In genomic region chr7:25288721-25289120, GRCm38 (mm10) we compare ENCODE assay signal across 28 mouse cellular contexts. TPM values are rescaled to one million over a fixed set of nuclear protein-coding genes. Genes with fewer than 3 reads are reported as not detected.
DNase-seq lines count a peak whose midpoint lies in the region; ATAC-seq and TF ChIP-seq lines count a peak whose summit lies in the region.
"Had no signal": no experiment of that assay in that cellular context is flagged by ENCODE, and none has a peak within 500 bp of the region (broad histone marks: within the 10 kb centered on the region; RNA-seq: fewer than 3 reads in every experiment).

No protein-coding gene starts in this region.

- H3K36me3 ChIP-seq in hindbrain, embryonic 13.5 days: peaks cover 91% of the 10 kb centered on the region
- peaks cover 79% of the 10 kb centered on the region for H3K36me3 ChIP-seq in hindbrain, postnatal 0 days (ENCODE audit: insufficient read depth, low read length)
- peaks cover 76% of the 10 kb centered on the region for H3K36me3 ChIP-seq in thymus, adult 2 months (ENCODE audit: control insufficient read depth, insufficient read depth, low read length)

- intact Hi-C loops in gastrocnemius, postnatal 36 days (cut with DNase I): no loop called here
- intact Hi-C loops in gastrocnemius, adult 2 months (cut with DNase I): no loop called here

- H3K4me1 ChIP-seq in hindbrain, embryonic 13.5 days (replicated peaks): peaks cover 50% of the 10 kb centered on the region
- H3K4me1 ChIP-seq in hindbrain, postnatal 0 days (ENCODE audit: insufficient read depth, low read length): peaks cover 12% of the 10 kb centered on the region; the same call in 1 of the 2 replicates
- peaks cover 7% of the 10 kb centered on the region for H3K4me1 ChIP-seq in thymus, adult 2 months (replicated peaks; ENCODE audit: control insufficient read depth, insufficient read depth, low read length)

- no peak overlapping the region for H3K9ac ChIP-seq in hindbrain, embryonic 13.5 days
- no peak overlapping the region for H3K9ac ChIP-seq in hindbrain, postnatal 0 days (replicated peaks; ENCODE audit: low read length)
- H3K9ac ChIP-seq: forebrain, embryonic 13.5 days; heart, embryonic 13.5 days; hindbrain, embryonic 14.5 days; intestine, embryonic 15.5 days had no signal

- TF ChIP-seq POLR2A in thymus, adult 2 months (IDR thresholded peaks at IDR 0.05; ENCODE audit: control insufficient read depth, extremely low read depth, insufficient read depth, low read length, poor library complexity): no peak

- no peak overlapping the region for H3K4me3 ChIP-seq in gastrocnemius, adult 2 months
- no peak overlapping the region for H3K4me3 ChIP-seq in hindbrain, embryonic 13.5 days
- no peak overlapping the region for H3K4me3 ChIP-seq in hindbrain, postnatal 0 days (ENCODE audit: low read length)
- H3K4me3 ChIP-seq in thymus, adult 2 months (ENCODE audit: control insufficient read depth, insufficient read depth, low read length): no peak overlapping the region
- H3K4me3 ChIP-seq: forebrain, embryonic 10.5 days; forebrain, embryonic 13.5 days; heart, adult 2 months; heart, embryonic 10.5 days; heart, embryonic 13.5 days; intestine, embryonic 15.5 days had no signal

- no peak for ATAC-seq in hindbrain, embryonic 13.5 days (ENCODE audit: low FRiP score)
- no peak for ATAC-seq in hindbrain, postnatal 0 days
- ATAC-seq: forebrain, embryonic 13.5 days; forebrain, embryonic 16.5 days; intestine, embryonic 15.5 days had no signal

- H3K27ac ChIP-seq in gastrocnemius, adult 2 months: no peak overlapping the region
- 0 out of 2 replicates have a peak overlapping the region, but pooled peaks have one; percentile 35 for H3K27ac ChIP-seq in hindbrain, embryonic 13.5 days
- no peak overlapping the region for H3K27ac ChIP-seq in hindbrain, postnatal 0 days
- H3K27ac ChIP-seq in thymus, adult 2 months (ENCODE audit: control insufficient read depth, insufficient read depth, low read length): no peak overlapping the region
- H3K27ac ChIP-seq: forebrain, embryonic 10.5 days; forebrain, embryonic 13.5 days; heart, adult 2 months; heart, embryonic 10.5 days; heart, embryonic 13.5 days; hindbrain, embryonic 14.5 days; intestine, embryonic 15.5 days had no signal

- peak; percentile 2 to 18 for DNase-seq in gastrocnemius, postnatal 36 days
- DNase-seq in gastrocnemius, adult 2 months: no peak
- DNase-seq in hindbrain, postnatal 0 days (ENCODE audit: low spot score): no peak
- DNase-seq in thymus, adult 2 months: peak; percentile 2
- no peak for DNase-seq in thymus, postnatal 36 days
- no peak for DNase-seq in left cerebral cortex, adult 8-10 months (ENCODE audit: low spot score in 2 of 2)
- DNase-seq: adrenal gland, adult 2 months; cerebellum, adult 11 months; cerebellum, adult 2 months; cerebellum, adult 9-11 months; gastrocnemius, postnatal 14 days; heart, adult 2 months had no signal

- H3K4me2 ChIP-seq in hindbrain, embryonic 13.5 days: no peak overlapping the region
- H3K4me2 ChIP-seq in hindbrain, postnatal 0 days (ENCODE audit: low read depth, low read length): no peak overlapping the region
- H3K4me2 ChIP-seq: forebrain, embryonic 13.5 days; heart, embryonic 13.5 days; hindbrain, embryonic 14.5 days; intestine, embryonic 15.5 days had no signal

- TF ChIP-seq CTCF in gastrocnemius, adult 2 months (IDR thresholded peaks at IDR 0.05): no peak
- TF ChIP-seq CTCF in hindbrain, postnatal 0 days (IDR thresholded peaks at IDR 0.05; ENCODE audit: low read depth): no peak
- no peak for TF ChIP-seq CTCF in thymus, adult 2 months (IDR thresholded peaks at IDR 0.05; ENCODE audit: borderline replicate concordance, control insufficient read depth, extremely low read depth, insufficient read depth, low read length, poor library complexity)

- no peaks in the 10 kb centered on the region for H3K27me3 ChIP-seq in hindbrain, embryonic 13.5 days
- no peaks in the 10 kb centered on the region for H3K27me3 ChIP-seq in hindbrain, postnatal 0 days (ENCODE audit: insufficient read depth, low read length)
- H3K27me3 ChIP-seq in thymus, adult 2 months (ENCODE audit: control insufficient read depth, insufficient read depth, low read length): no peaks in the 10 kb centered on the region
- H3K27me3 ChIP-seq: forebrain, embryonic 13.5 days; heart, embryonic 13.5 days; intestine, embryonic 15.5 days had no signal

- H3K9me3 ChIP-seq in hindbrain, embryonic 13.5 days: no peaks in the 10 kb centered on the region
- no peaks in the 10 kb centered on the region for H3K9me3 ChIP-seq in hindbrain, postnatal 0 days (ENCODE audit: low read length)
- H3K9me3 ChIP-seq: forebrain, embryonic 13.5 days; heart, embryonic 10.5 days; heart, embryonic 13.5 days; intestine, embryonic 15.5 days had no signal

- 93% methylated on average over 3 of the region's 3 CpGs for whole genome bisulfite sequencing in hindbrain, embryonic 13.5 days
- 86% methylated on average over 3 of the region's 3 CpGs for WGBS in hindbrain, postnatal 0 days
- 95% methylated on average over 3 of the region's 3 CpGs for WGBS in thymus, adult 2 months

RNA-seq across cellular contexts. Expression of gene Pafah1b3, which starts 9.1 kb away (rescaled TPM):
- 1 to 10 TPM in 1 of 2 experiments, under 1 TPM in 1; 0.86 to 1.3 TPM for total RNA-seq in gastrocnemius, postnatal 36 days (2021)
- total RNA-seq in gastrocnemius, adult 2 months (2021): under 1 TPM; 0.38 to 0.86 TPM
- polyA plus RNA-seq in hindbrain, embryonic 13.5 days (2015; fragmentation: Nextera tagmentation; extraction: Ambion mirVana): 619 and 632 TPM in 2 replicates
- total RNA-seq in hindbrain, postnatal 0 days (2014; rRNA removed): 534 and 592 TPM in 2 replicates
- 469 and 484 TPM in 2 replicates for polyA plus RNA-seq in hindbrain, postnatal 0 days (2015; fragmentation: Nextera tagmentation; extraction: Ambion mirVana)
- 138 and 140 TPM in 2 replicates for polyA plus RNA-seq in thymus, adult 2 months (2012; rRNA removed)
- total RNA-seq in left cerebral cortex, adult 8-10 months (2022): 10 to 100 TPM; 29.5 to 38.7 (median 32.2) TPM

RNA-seq across cellular contexts. Expression of gene Prr19, which starts 12.5 kb away (rescaled TPM):
- not detected for total RNA-seq in gastrocnemius, postnatal 36 days (2021)
- not detected for total RNA-seq in gastrocnemius, adult 2 months (2021)
- 2.3 TPM in 2 replicates for polyA plus RNA-seq in hindbrain, embryonic 13.5 days (2015; fragmentation: Nextera tagmentation; extraction: Ambion mirVana)
- 0.93 and 1.4 TPM in 2 replicates for total RNA-seq in hindbrain, postnatal 0 days (2014; rRNA removed)
- polyA plus RNA-seq in hindbrain, postnatal 0 days (2015; fragmentation: Nextera tagmentation; extraction: Ambion mirVana): 3.1 and 3.6 TPM in 2 replicates
- polyA plus RNA-seq in thymus, adult 2 months (2012; rRNA removed): 0.08 TPM in 1 of 2 replicates, not detected in the other
- total RNA-seq in left cerebral cortex, adult 8-10 months (2022): not detected
- total RNA-seq: adrenal gland, adult 2 months; adrenal gland, postnatal 14 days; adrenal gland, postnatal 4 days; common myeloid progenitor, adult 5-6 weeks; gastrocnemius, adult 18-20 months; gastrocnemius, postnatal 14 days; heart, adult 2 months; heart, postnatal 14 days; hematopoietic stem cell, adult 5-6 weeks had no signal
- polyA plus RNA-seq: adrenal gland, adult 2 months; heart, adult 2 months; heart, embryonic 16.5 days had no signal

RNA-seq across cellular contexts. Expression of gene Tmem145, which starts 17.2 kb away (rescaled TPM):
- not detected for total RNA-seq in gastrocnemius, postnatal 36 days (2021)
- not detected for total RNA-seq in gastrocnemius, adult 2 months (2021)
- 49.5 and 50.6 TPM in 2 replicates for polyA plus RNA-seq in hindbrain, embryonic 13.5 days (2015; fragmentation: Nextera tagmentation; extraction: Ambion mirVana)
- 56.6 and 88.3 TPM in 2 replicates for total RNA-seq in hindbrain, postnatal 0 days (2014; rRNA removed)
- 104 and 106 TPM in 2 replicates for polyA plus RNA-seq in hindbrain, postnatal 0 days (2015; fragmentation: Nextera tagmentation; extraction: Ambion mirVana)
- polyA plus RNA-seq in thymus, adult 2 months (2012; rRNA removed): 0.08 and 0.13 TPM in 2 replicates
- 10 to 100 TPM; 40.7 to 46.5 (median 42.0) TPM for total RNA-seq in left cerebral cortex, adult 8-10 months (2022)
- total RNA-seq: common myeloid progenitor, adult 5-6 weeks; gastrocnemius, adult 18-20 months; gastrocnemius, postnatal 14 days; heart, adult 2 months; heart, postnatal 14 days; hematopoietic stem cell, adult 5-6 weeks had no signal
- polyA plus RNA-seq: gonadal fat pad, adult 2 months had no signal

RNA-seq across cellular contexts. Expression of gene Cic, which starts 21.2 kb away (rescaled TPM):
- total RNA-seq in gastrocnemius, postnatal 36 days (2021): 10 to 100 TPM; 31.4 to 37.6 TPM
- 10 to 100 TPM; 37.0 to 40.4 TPM for total RNA-seq in gastrocnemius, adult 2 months (2021)
- 36.9 and 42.4 TPM in 2 replicates for polyA plus RNA-seq in hindbrain, embryonic 13.5 days (2015; fragmentation: Nextera tagmentation; extraction: Ambion mirVana)
- 153 and 155 TPM in 2 replicates for total RNA-seq in hindbrain, postnatal 0 days (2014; rRNA removed)
- polyA plus RNA-seq in hindbrain, postnatal 0 days (2015; fragmentation: Nextera tagmentation; extraction: Ambion mirVana): 28.2 and 30.6 TPM in 2 replicates
- polyA plus RNA-seq in thymus, adult 2 months (2012; rRNA removed): 270 and 297 TPM in 2 replicates
- total RNA-seq in left cerebral cortex, adult 8-10 months (2022): 100 to 1,000 TPM; 196 to 238 (median 227) TPM

RNA-seq across cellular contexts. Expression of gene Megf8, which starts 28.2 kb away (rescaled TPM):
- total RNA-seq in gastrocnemius, postnatal 36 days (2021): 10 to 100 TPM; 16.3 to 16.6 TPM
- 10 to 100 TPM; 16.9 to 19.6 TPM for total RNA-seq in gastrocnemius, adult 2 months (2021)
- 18.7 and 20.4 TPM in 2 replicates for polyA plus RNA-seq in hindbrain, embryonic 13.5 days (2015; fragmentation: Nextera tagmentation; extraction: Ambion mirVana)
- 104 and 105 TPM in 2 replicates for total RNA-seq in hindbrain, postnatal 0 days (2014; rRNA removed)
- polyA plus RNA-seq in hindbrain, postnatal 0 days (2015; fragmentation: Nextera tagmentation; extraction: Ambion mirVana): 14.8 and 15.4 TPM in 2 replicates
- polyA plus RNA-seq in thymus, adult 2 months (2012; rRNA removed): 11.9 and 14.8 TPM in 2 replicates
- 100 to 1,000 TPM in 3 of 4 experiments, 10 to 100 TPM in 1; 99.2 to 109 (median 104) TPM for total RNA-seq in left cerebral cortex, adult 8-10 months (2022)

Comparison
In these comparisons a context has a peak if more than half of its experiments do, and no peak if none do; other contexts are left out.
1. DNase-seq: peak in gastrocnemius, postnatal 36 days (2 of 2) and thymus, adult 2 months (single experiment); none in gastrocnemius, adult 2 months (single experiment), hindbrain, postnatal 0 days (single experiment), thymus, postnatal 36 days (0 of 2) and left cerebral cortex, adult 8-10 months (0 of 2).
2. RNA of gene Pafah1b3, which starts 9.1 kb away (total RNA-seq): 534 to 592 TPM in hindbrain, postnatal 0 days; 29.5 to 38.7 TPM in left cerebral cortex, adult 8-10 months, 0.86 to 1.3 TPM in gastrocnemius, postnatal 36 days and 0.38 to 0.86 TPM in gastrocnemius, adult 2 months; every median in the first group is over 10 times any median in the second.
3. RNA of gene Tmem145, which starts 17.2 kb away (total RNA-seq): 56.6 to 88.3 TPM in hindbrain, postnatal 0 days and 40.7 to 46.5 TPM in left cerebral cortex, adult 8-10 months; not detected in gastrocnemius, adult 2 months and not detected in gastrocnemius, postnatal 36 days; every median in the first group is over 10 times any median in the second.